Mouse (Mus musculus) midbrain, embryonic 16.5 days (tissue): ENCODE results near the gene Dgkd. TPM values are rescaled to one million over a fixed set of nuclear protein-coding genes. Genes with fewer than 3 reads are reported as not detected.

Experiments used
- polyA plus RNA-seq: library from polyadenylated mRNA; unstranded; fragments of >200 nt; fragmentation: Nextera tagmentation; extraction: Ambion mirVana; gene quantifications from 2 replicates; pipeline ENCODE4 v1.2.1, GENCODE M21; 2015

The Dgkd gene
- polyA plus RNA-seq, 1 experiment from 2014 or later = 43.7 TPM

Other genes starting within 250 kb of the Dgkd start
- gene Inpp5d, start 233.0 kb upstream of the Dgkd start, polyA plus RNA-seq = 3.3 and 5.6 TPM in 2 replicates
- 79.9 and 88.5 TPM in 2 replicates for gene Atg16l1, start 97.4 kb upstream of the Dgkd start, polyA plus RNA-seq
- gene Sag, start 49.6 kb upstream of the Dgkd start, polyA plus RNA-seq = 1.7 and 1.9 TPM in 2 replicates
- gene Usp40, start 155.3 kb downstream of the Dgkd start, polyA plus RNA-seq = 20.8 and 22.7 TPM in 2 replicates
- not detected in 2 replicates for gene Ugt1a10, start 202.1 kb downstream of the Dgkd start, polyA plus RNA-seq
- gene Ugt1a9, start 217.5 kb downstream of the Dgkd start, polyA plus RNA-seq = not detected in 2 replicates
- gene Ugt1a8, start 234.5 kb downstream of the Dgkd start, polyA plus RNA-seq = not detected in 2 replicates
- 0.94 and 1.1 TPM in 2 replicates for gene Ugt1a7c, start 241.8 kb downstream of the Dgkd start, polyA plus RNA-seq
- 0.50 and 0.60 TPM in 2 replicates for gene Ugt1a6b, start 250.0 kb downstream of the Dgkd start, polyA plus RNA-seq